Mouse (Mus musculus) lung, embryonic 14.5 days (tissue): ENCODE data around the gene B4galnt2. TPM values are rescaled to one million over a fixed set of nuclear protein-coding genes. Genes with fewer than 3 reads are reported as not detected.
"Not testable (repeated sequence)": the region's sequence is repeated elsewhere in the genome, so short reads cannot be mapped to it uniquely, and the experiment has no call there.

Experiments
- ATAC-seq: fragments of 200-750 bp; cut with Nextera tagmentation; 2 replicates; pipeline ENCODE4 v1.8.0; 2017; ENCODE audit warnings: mild to moderate bottlenecking, moderate TSS enrichment, moderate library complexity; ENCODE audit not compliant: insufficient read depth
- DNase-seq: peaks from one replicate; pipeline ENCODE4 v3.0.0-alpha.2; 2015
- H3K27ac ChIP-seq: fragments of 300-500 bp; sonication (generic); 2 replicates; pipeline ENCODE4 v1.5.1; 2014; ENCODE audit warnings: low read depth, mild to moderate bottlenecking, moderate library complexity
- H3K27me3 ChIP-seq: fragments of 300-500 bp; sonication (generic); 2 replicates; pipeline ENCODE4 v1.6.1; 2014; ENCODE audit warnings: low read length, control low read depth; ENCODE audit not compliant: insufficient read depth
- H3K36me3 ChIP-seq: fragments of 300-500 bp; sonication (generic); 2 replicates; pipeline ENCODE4 v1.6.1; 2014; ENCODE audit warnings: control low read depth; ENCODE audit not compliant: insufficient read depth
- H3K4me1 ChIP-seq: fragments of 300-500 bp; sonication (generic); 2 replicates; pipeline ENCODE4 v1.6.1; 2014; ENCODE audit warnings: antibody characterized with exemption, control low read depth; ENCODE audit not compliant: insufficient read depth
- H3K4me2 ChIP-seq: fragments of 300-500 bp; sonication (generic); 2 replicates; pipeline ENCODE4 v1.6.1; 2014; ENCODE audit warnings: mild to moderate bottlenecking
- H3K4me3 ChIP-seq: fragments of 300-500 bp; sonication (generic); 2 replicates; pipeline ENCODE4 v1.5.1; 2014; ENCODE audit warnings: low read depth, low read length
- H3K9ac ChIP-seq: fragments of 300-500 bp; sonication (generic); 2 replicates; pipeline ENCODE4 v1.6.1; 2014
- H3K9me3 ChIP-seq: fragments of 300-500 bp; sonication (generic); 2 replicates; pipeline ENCODE4 v1.6.1; 2016; ENCODE audit warnings: low read depth, low read length, control low read depth
- CTCF ChIP-seq: IDR thresholded peaks from 2 replicates; pipeline ENCODE4 v1.5.1; 2016; ENCODE audit warnings: antibody characterized with exemption, low read depth
- WGBS: fragments of 180-500 bp; shearing (Covaris S2); extraction: QIAGEN DNeasy Blood & Tissue Kit; methylation state at CpG from one replicate; pipeline ENCODE4 v1.1.7; 2014; 5-methylcytosine and 5-hydroxymethylcytosine counted together
- polyA plus RNA-seq: library from polyadenylated mRNA; unstranded; fragments of >200 nt; fragmentation: Nextera tagmentation; extraction: Ambion mirVana; gene quantifications from 2 replicates; pipeline ENCODE4 v1.2.1, GENCODE M21; 2014

B4galnt2 gene
- polyA plus RNA-seq, 1 experiment from 2014 or later = 0.11 TPM

DNA sequence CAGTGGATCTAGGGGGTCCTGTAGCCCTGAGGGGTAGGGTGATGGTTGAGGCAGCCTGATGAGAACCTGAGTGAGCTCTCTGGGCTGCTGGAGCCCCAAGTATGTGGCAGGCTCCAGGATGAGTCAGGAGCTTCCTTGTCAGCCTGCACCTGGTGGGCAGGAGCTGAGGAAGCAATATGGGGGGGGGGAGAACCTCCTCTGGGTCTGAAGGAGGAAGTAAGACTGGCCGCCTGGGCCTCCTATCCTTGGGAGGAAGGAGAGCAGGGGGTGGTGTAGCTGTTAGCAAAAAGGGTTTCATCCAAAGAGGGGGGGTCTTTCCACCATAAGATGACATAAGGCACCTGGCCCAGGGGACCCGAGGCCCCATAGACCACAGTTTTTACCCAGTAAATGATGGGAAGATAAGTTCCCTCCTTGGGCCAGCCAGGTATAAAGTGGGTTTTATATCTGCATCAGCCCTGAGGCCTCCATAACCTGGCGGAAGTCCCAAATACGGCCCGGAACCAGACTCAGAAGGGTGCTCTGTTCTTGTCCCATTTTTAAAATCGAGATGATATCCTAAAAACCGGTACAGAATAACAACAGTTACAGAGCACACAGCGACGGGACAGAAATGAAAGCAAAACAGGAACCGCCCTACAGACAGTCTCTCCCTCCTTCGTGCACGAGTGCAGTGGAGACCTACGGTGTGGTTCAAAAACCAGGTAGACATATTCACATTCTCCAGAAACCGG lies 18.1 kb downstream of the B4galnt2 start:
- 75% methylated on average over 14 of the region's 14 CpGs for WGBS
- H3K27ac ChIP-seq = no peak overlapping the region

GRCm38 (mm10) chr11:95890462-95891051 lies 24.1 kb downstream of the B4galnt2 start:
- Histone ChIP-seq H3K36me3 (no peaks in the 10 kb centered on the region), H3K4me2 (no peak overlapping the region), H3K27me3 (no peaks in the 10 kb centered on the region), H3K9ac (no peak overlapping the region), H3K27ac (no peak overlapping the region), H3K4me1 (no peaks in the 10 kb centered on the region), H3K4me3 (no peak overlapping the region), H3K9me3 (no peaks in the 10 kb centered on the region)
- WGBS = 69% methylated on average over 2 of the region's 2 CpGs
- peak; percentile 43 for TF ChIP-seq CTCF
- no peak for DNase-seq
- ATAC-seq = no peak

More for the DNA sequence above, 18.1 kb downstream of the B4galnt2 start:
- Histone ChIP-seq H3K36me3 (no peaks in the 10 kb centered on the region), H3K27me3 (no peaks in the 10 kb centered on the region), H3K4me2 (no peak overlapping the region), H3K4me3 (no peak overlapping the region), H3K9ac (no peak overlapping the region), H3K9me3 (no peaks in the 10 kb centered on the region), H3K4me1 (no peaks in the 10 kb centered on the region)
- no peak for ATAC-seq
- TF ChIP-seq CTCF = no peak
- DNase-seq = no peak

DNA sequence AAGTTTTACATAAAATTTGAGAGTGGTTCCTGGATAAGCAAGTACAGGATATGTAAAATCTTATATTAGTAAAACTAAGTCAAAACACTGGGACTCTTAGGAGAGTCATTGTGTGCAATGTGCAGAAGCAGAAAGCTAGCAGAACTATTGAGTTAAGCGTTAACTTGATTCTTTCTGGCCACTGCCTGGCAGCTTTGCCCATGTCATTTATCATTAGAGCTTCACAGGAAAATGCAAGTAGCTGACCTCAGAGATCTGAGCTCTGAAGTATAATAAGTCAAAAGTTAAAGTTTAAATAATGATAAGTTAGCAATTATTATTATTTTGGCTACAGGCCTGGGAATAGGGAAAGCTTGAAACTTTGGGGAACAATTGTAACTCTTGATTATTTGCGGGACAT lies 34.8 kb downstream of the B4galnt2 start:
- not testable (repeated sequence) for H3K4me2 ChIP-seq, H3K4me3 ChIP-seq, H3K27me3 ChIP-seq, DNase-seq, H3K36me3 ChIP-seq, H3K9me3 ChIP-seq, H3K27ac ChIP-seq, H3K9ac ChIP-seq, H3K4me1 ChIP-seq, ATAC-seq
- WGBS = 65% methylated on average over 2 of the region's 2 CpGs

- no peaks in the 10 kb centered on the region for H3K36me3 ChIP-seq
- 16% methylated on average over 7 of the region's 7 CpGs for WGBS
These were observed 38.4 kb downstream of the B4galnt2 start for GRCm38 (mm10) chr11:95876296-95876695.

GRCm38 (mm10) chr11:95875804-95876203 lies 38.9 kb downstream of the B4galnt2 start:
- no peak overlapping the region for H3K9ac ChIP-seq
- DNase-seq (peak; percentile 6), ATAC-seq (no peak)
- H3K9me3 ChIP-seq = no peaks in the 10 kb centered on the region
- no peaks in the 10 kb centered on the region for H3K27me3 ChIP-seq
- 29% methylated on average over 9 of the region's 9 CpGs for WGBS
- no peaks in the 10 kb centered on the region for H3K36me3 ChIP-seq
- H3K4me2 ChIP-seq = no peak overlapping the region
- TF ChIP-seq CTCF = no peak
- no peak overlapping the region for H3K4me3 ChIP-seq
- H3K4me1 ChIP-seq = no peaks in the 10 kb centered on the region
- H3K27ac ChIP-seq = no peak overlapping the region

More at GRCm38 (mm10) chr11:95876296-95876695, 38.4 kb downstream of the B4galnt2 start:
- Histone ChIP-seq H3K4me3 (no peak overlapping the region), H3K4me1 (no peaks in the 10 kb centered on the region), H3K9me3 (no peaks in the 10 kb centered on the region), H3K9ac (no peak overlapping the region), H3K4me2 (no peak overlapping the region), H3K27me3 (no peaks in the 10 kb centered on the region), H3K27ac (no peak overlapping the region)
- ATAC-seq (no peak), DNase-seq (peak; percentile 74)
- peak; percentile 94 for TF ChIP-seq CTCF

- no peak overlapping the region for H3K4me2 ChIP-seq
- H3K27ac ChIP-seq = no peak overlapping the region
- WGBS = 50% methylated on average over 6 of the region's 6 CpGs
- no peaks in the 10 kb centered on the region for H3K36me3 ChIP-seq
- DNase-seq (no peak), ATAC-seq (no peak)
- H3K27me3 ChIP-seq = no peaks in the 10 kb centered on the region
- H3K4me3 ChIP-seq = no peak overlapping the region
- no peak for TF ChIP-seq CTCF
- no peaks in the 10 kb centered on the region for H3K4me1 ChIP-seq
- H3K9ac ChIP-seq = no peak overlapping the region
- no peaks in the 10 kb centered on the region for H3K9me3 ChIP-seq
These were observed 44.7 kb downstream of the B4galnt2 start for GRCm38 (mm10) chr11:95869918-95870470.

- no peaks in the 10 kb centered on the region for H3K9me3 ChIP-seq
- no peaks in the 10 kb centered on the region for H3K36me3 ChIP-seq
- 70% methylated on average over 4 of the region's 4 CpGs for WGBS
- no peaks in the 10 kb centered on the region for H3K27me3 ChIP-seq
- H3K4me3 ChIP-seq = no peak overlapping the region
- no peak overlapping the region for H3K9ac ChIP-seq
- no peak overlapping the region for H3K27ac ChIP-seq
- H3K4me1 ChIP-seq = no peaks in the 10 kb centered on the region
- DNase-seq (no peak), ATAC-seq (no peak)
- H3K4me2 ChIP-seq = no peak overlapping the region
- TF ChIP-seq CTCF = no peak
These were observed 45.2 kb downstream of the B4galnt2 start for GRCm38 (mm10) chr11:95869442-95869841.
